In genomic region chr10:78049519-78050035, GRCm38 (mm10) we compare ENCODE assay signal across 32 mouse cellular contexts. TPM values are rescaled to one million over a fixed set of nuclear protein-coding genes. Genes with fewer than 3 reads are reported as not detected.
"Had no signal": no experiment of that assay in that cellular context is flagged by ENCODE, and none has a peak within 500 bp of the region (broad histone marks: within the 10 kb centered on the region; RNA-seq: fewer than 3 reads in every experiment).

No protein-coding gene starts in this region.

- H3K36me3 ChIP-seq: hindbrain, embryonic 13.5 days; hindbrain, embryonic 15.5 days; kidney, embryonic 15.5 days; limb, embryonic 13.5 days; limb, embryonic 15.5 days; liver, embryonic 12.5 days had no signal

- DNase-seq: gastrocnemius, postnatal 14 days; gastrocnemius, postnatal 36 days; heart, adult 11 months; heart, adult 2 months; heart, postnatal 10 days; heart, postnatal 36 days; kidney, adult 18-20 months; kidney, adult 9 months; kidney, postnatal 14 days; kidney, postnatal 36 days; layer of hippocampus, adult 9-11 months; layer of hippocampus, postnatal 36 days; left cerebral cortex, postnatal 4 days had no signal

- H3K9ac ChIP-seq: hindbrain, embryonic 13.5 days; hindbrain, embryonic 15.5 days; kidney, embryonic 15.5 days; limb, embryonic 13.5 days; limb, embryonic 15.5 days; liver, embryonic 12.5 days; liver, embryonic 14.5 days had no signal

- H3K4me1 ChIP-seq: hindbrain, embryonic 13.5 days; hindbrain, embryonic 15.5 days; kidney, embryonic 15.5 days; limb, embryonic 13.5 days; liver, embryonic 12.5 days had no signal

- H3K27ac ChIP-seq: heart, adult 2 months; hindbrain, embryonic 13.5 days; hindbrain, embryonic 15.5 days; hindbrain, postnatal 0 days; kidney, embryonic 15.5 days; kidney, postnatal 0 days; limb, embryonic 13.5 days; limb, embryonic 15.5 days; liver, embryonic 12.5 days; liver, embryonic 14.5 days had no signal

- H3K4me3 ChIP-seq: heart, adult 2 months; hindbrain, embryonic 13.5 days; hindbrain, embryonic 15.5 days; kidney, embryonic 15.5 days; limb, embryonic 13.5 days; limb, embryonic 15.5 days; liver, embryonic 12.5 days had no signal

- H3K4me2 ChIP-seq: heart, embryonic 11.5 days; hindbrain, embryonic 13.5 days; hindbrain, embryonic 15.5 days; kidney, embryonic 15.5 days; limb, embryonic 13.5 days; limb, embryonic 15.5 days; liver, embryonic 12.5 days had no signal

- ATAC-seq: hindbrain, postnatal 0 days; intestine, postnatal 0 days; liver, embryonic 12.5 days had no signal

- H3K27me3 ChIP-seq: hindbrain, embryonic 15.5 days; kidney, embryonic 15.5 days; limb, embryonic 13.5 days; limb, embryonic 15.5 days had no signal

- H3K9me3 ChIP-seq: hindbrain, embryonic 13.5 days; hindbrain, embryonic 15.5 days; kidney, embryonic 15.5 days; limb, embryonic 13.5 days; limb, embryonic 15.5 days; liver, embryonic 12.5 days had no signal

RNA-seq across cellular contexts. Expression of gene Aire, which starts 6.2 kb away (rescaled TPM):
- total RNA-seq: gastrocnemius, adult 18-20 months; gastrocnemius, adult 8-10 months; gastrocnemius, postnatal 14 days; gastrocnemius, postnatal 36 days; heart, adult 2 months; heart, postnatal 10 days; heart, postnatal 36 days; left cerebral cortex, postnatal 25 days; liver, adult 2 months had no signal
- polyA plus RNA-seq: liver, adult 2 months; liver, embryonic 14.5 days had no signal

RNA-seq across cellular contexts. Expression of gene Dnmt3l, which starts 7.8 kb away (rescaled TPM):
- total RNA-seq: gastrocnemius, adult 18-20 months; gastrocnemius, adult 8-10 months; gastrocnemius, postnatal 14 days; gastrocnemius, postnatal 36 days; heart, postnatal 10 days; heart, postnatal 36 days; left cerebral cortex, adult 18-20 months; left cerebral cortex, postnatal 25 days; left cerebral cortex, postnatal 4 days; liver, adult 2 months had no signal
- polyA plus RNA-seq: heart, embryonic 11.5 days; heart, embryonic 14.5 days; hindbrain, embryonic 11.5 days; hindbrain, embryonic 13.5 days; hindbrain, embryonic 15.5 days; limb, embryonic 11.5 days; liver, adult 2 months; liver, embryonic 12.5 days had no signal
